Mouse (Mus musculus): ENCODE measurements around the gene Col4a3bp. TPM values are rescaled to one million over a fixed set of nuclear protein-coding genes. Genes with fewer than 3 reads are reported as not detected.
A peak's percentile ranks its signal among the peaks of the same experiment; 100 is the strongest.

Gene Col4a3bp
- polyA plus RNA-seq, 2 experiments, result 4.5 to 5.7 TPM

DNA sequence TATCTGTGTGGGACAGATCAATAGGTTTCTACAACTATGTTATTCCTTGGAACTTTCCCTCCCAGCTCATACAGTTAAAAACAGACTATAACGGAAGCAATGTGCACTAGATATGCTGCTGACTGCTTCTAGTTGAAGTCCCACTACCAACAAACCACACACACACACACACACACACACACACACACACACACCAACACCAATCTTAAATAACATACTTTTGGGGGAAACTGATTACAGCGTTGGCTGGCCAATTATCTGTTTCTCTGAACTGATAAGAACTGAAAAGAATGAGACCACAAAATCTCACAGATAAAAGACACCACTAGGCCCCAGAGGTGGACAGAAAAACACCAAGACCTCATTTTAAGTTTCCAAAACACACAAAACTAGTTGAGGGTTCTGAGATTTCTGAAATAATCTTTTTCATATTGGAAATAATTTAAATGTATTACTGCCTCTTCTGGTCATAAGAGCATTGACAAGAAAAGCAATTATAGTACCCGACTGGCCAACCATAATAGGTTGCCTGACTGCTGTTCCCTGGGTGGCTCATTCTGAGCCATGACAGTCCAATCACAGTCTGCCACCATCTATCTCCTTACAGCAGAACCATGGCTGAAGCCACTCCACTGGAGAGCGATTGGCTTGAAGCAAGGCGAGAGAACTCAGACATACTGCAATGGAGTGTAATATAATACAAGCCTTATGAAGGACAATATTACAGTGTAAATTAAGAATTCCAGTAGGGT is 5.4 kb upstream of the Col4a3bp start:
- Histone ChIP-seq H3K4me1 (replicated peaks; ENCODE audit: control insufficient read depth in 2 of 2, insufficient read depth in 2 of 2, low read length in 1 of 2) (peaks cover 5 to 7% of the 10 kb centered on the region in 2 experiments), H3K27ac (no peak overlapping the region), H3K4me3 (ENCODE audit: insufficient read depth in 1 of 2, low read depth in 2 of 2, low read length in 2 of 2) (no peak overlapping the region), H3K27me3 (ENCODE audit: control insufficient read depth, insufficient read depth, low read length) (no peaks in the 10 kb centered on the region), H3K36me3 (replicated peaks; ENCODE audit: control insufficient read depth, insufficient read depth, low read depth) (no peaks in the 10 kb centered on the region), H3K9me3 (ENCODE audit: control insufficient read depth, low read length) (no peaks in the 10 kb centered on the region), H3K9ac (replicated peaks) (no peak overlapping the region), H3K4me2 (ENCODE audit: low read depth) (no peak overlapping the region)
- 23% methylated on average over 5 of the region's 5 CpGs for WGBS (ENCODE audit: insufficient replicate concordance)
- ATAC-seq (ENCODE audit: insufficient read depth), result peak; percentile 31; the same call in 1 of the 2 replicates
- no peak for DNase-seq (ENCODE audit: low read depth in 3 of 3, low spot score in 3 of 3)
- peak; percentile 21; the same call in 1 of the 2 replicates for TF ChIP-seq EP300 (IDR thresholded peaks at IDR 0.05; ENCODE audit: low read depth)
- no peak for TF ChIP-seq CTCF (IDR thresholded peaks at IDR 0.05; ENCODE audit: low read depth)

GRCm38 (mm10) chr13:96538103-96538502 is 4.3 kb upstream of the Col4a3bp start:
- ATAC-seq (ENCODE audit: insufficient read depth), result no peak
- 59% methylated on average over 3 of the region's 3 CpGs for WGBS (ENCODE audit: insufficient replicate concordance)

DNA sequence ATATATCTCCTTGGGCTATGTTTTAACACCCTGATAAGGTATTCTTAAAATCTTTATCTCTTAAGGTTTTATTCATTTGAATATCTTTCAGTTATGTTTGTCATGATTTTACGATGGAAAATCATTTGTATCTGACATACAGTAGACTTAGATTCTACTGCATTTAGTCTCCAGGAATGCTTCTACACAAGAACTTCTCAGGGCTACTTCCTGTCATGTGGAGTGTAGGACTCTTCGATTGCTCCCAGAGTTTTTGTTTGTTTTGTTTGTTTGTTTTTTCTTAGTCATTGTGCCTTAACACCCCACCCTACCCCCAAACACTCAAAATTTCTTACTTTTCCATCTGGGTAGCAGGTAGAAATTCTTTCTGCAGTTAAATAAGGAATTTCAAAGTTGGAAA is 1.0 kb upstream of the Col4a3bp start:
- no peak overlapping the region for H3K27ac ChIP-seq
- no peak for TF ChIP-seq EP300 (IDR thresholded peaks at IDR 0.05; ENCODE audit: low read depth)
- H3K27me3 ChIP-seq (ENCODE audit: control insufficient read depth, insufficient read depth, low read length), result no peaks in the 10 kb centered on the region
- H3K4me3 ChIP-seq (ENCODE audit: insufficient read depth in 1 of 2, low read depth in 2 of 2, low read length in 2 of 2), result peak overlapping the region; percentile 93 to 100; a peak in 3 of 4 replicates
- peak overlapping the region; percentile 63 for H3K4me2 ChIP-seq (ENCODE audit: low read depth)
- DNase-seq (ENCODE audit: low read depth in 3 of 3, low spot score in 3 of 3) (no peak), ATAC-seq (ENCODE audit: insufficient read depth) (no peak)
- no peaks in the 10 kb centered on the region for H3K36me3 ChIP-seq (replicated peaks; ENCODE audit: control insufficient read depth, insufficient read depth, low read depth)
- H3K4me1 ChIP-seq (replicated peaks; ENCODE audit: control insufficient read depth in 2 of 2, insufficient read depth in 2 of 2, low read length in 1 of 2), result peaks cover 5 to 8% of the 10 kb centered on the region in 2 experiments
- WGBS (ENCODE audit: insufficient replicate concordance), result 13% methylated on average over 2 of the region's 2 CpGs
- H3K9me3 ChIP-seq (ENCODE audit: control insufficient read depth, low read length), result no peaks in the 10 kb centered on the region
- peak overlapping the region; percentile 83 for H3K9ac ChIP-seq (replicated peaks)

More at GRCm38 (mm10) chr13:96538103-96538502, 4.3 kb upstream of the Col4a3bp start:
- H3K4me1 ChIP-seq (replicated peaks; ENCODE audit: control insufficient read depth in 2 of 2, insufficient read depth in 2 of 2, low read length in 1 of 2), result peaks cover 5% of the 10 kb centered on the region in 2 experiments
- no peaks in the 10 kb centered on the region for H3K36me3 ChIP-seq (replicated peaks; ENCODE audit: control insufficient read depth, insufficient read depth, low read depth)
- DNase-seq (ENCODE audit: low read depth in 3 of 3, low spot score in 3 of 3), result no peak
- H3K4me2 ChIP-seq (ENCODE audit: low read depth), result no peak overlapping the region
- TF ChIP-seq CTCF (IDR thresholded peaks at IDR 0.05; ENCODE audit: low read depth) (no peak), EP300 (IDR thresholded peaks at IDR 0.05; ENCODE audit: low read depth) (no peak)
- no peaks in the 10 kb centered on the region for H3K9me3 ChIP-seq (ENCODE audit: control insufficient read depth, low read length)
- no peak overlapping the region for H3K27ac ChIP-seq
- H3K27me3 ChIP-seq (ENCODE audit: control insufficient read depth, insufficient read depth, low read length), result no peaks in the 10 kb centered on the region
- no peak overlapping the region for H3K4me3 ChIP-seq (ENCODE audit: insufficient read depth in 1 of 2, low read depth in 2 of 2, low read length in 2 of 2)
- no peak overlapping the region for H3K9ac ChIP-seq (replicated peaks)

DNA sequence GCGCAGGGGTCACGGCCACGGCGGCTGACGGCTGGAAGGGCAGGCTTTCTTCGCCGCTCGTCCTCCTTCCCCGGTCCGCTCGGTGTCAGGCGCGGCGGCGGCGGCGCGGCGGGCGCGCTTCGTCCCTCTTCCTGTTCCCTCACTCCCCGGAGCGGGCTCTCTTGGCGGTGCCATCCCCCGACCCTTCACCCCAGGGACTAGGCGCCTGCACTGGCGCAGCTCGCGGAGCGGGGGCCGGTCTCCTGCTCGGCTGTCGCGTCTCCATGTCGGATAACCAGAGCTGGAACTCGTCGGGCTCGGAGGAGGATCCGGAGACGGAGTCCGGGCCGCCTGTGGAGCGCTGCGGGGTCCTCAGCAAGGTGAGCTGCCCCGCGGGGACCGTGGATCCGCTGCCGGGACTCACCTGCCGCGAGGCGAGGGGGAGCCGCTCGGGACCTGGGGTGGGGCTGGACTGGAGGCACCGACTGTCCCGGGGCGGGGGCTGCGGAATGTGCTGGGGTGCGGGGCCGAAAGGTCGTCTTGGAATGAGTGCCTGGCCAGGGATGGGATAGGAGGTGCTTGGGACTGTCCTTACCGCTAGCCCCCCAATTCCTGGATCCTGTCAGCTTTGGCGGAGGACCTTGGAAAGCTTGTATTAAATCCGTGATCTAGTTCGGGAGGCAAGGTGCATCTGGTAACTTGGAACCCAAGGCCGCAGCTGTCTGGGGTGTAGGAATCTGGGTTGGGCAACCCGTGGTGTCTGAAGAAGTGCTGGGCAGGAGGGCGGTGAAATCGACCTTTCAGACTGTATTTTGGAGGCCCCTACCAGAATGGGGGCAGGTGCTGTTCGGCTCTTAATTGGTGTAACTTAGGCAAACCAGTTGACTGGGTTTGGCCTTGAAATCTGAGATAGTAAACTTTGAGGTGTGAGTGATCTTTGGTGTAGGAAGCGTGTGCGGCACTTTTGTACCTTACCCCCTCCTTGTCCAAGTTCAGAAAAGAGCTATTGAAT is 778 bp downstream of the Col4a3bp start:
- peak; percentile 16 to 28 (median 17) for DNase-seq (ENCODE audit: low read depth in 3 of 3, low spot score in 3 of 3)
- WGBS (ENCODE audit: insufficient replicate concordance), result under 1% methylated on average over 71 of the region's 73 CpGs
- TF ChIP-seq EP300 (IDR thresholded peaks at IDR 0.05; ENCODE audit: low read depth) (no peak), CTCF (IDR thresholded peaks at IDR 0.05; ENCODE audit: low read depth) (no peak)
- H3K27ac ChIP-seq, result peak overlapping the region; percentile 76
- no peaks in the 10 kb centered on the region for H3K9me3 ChIP-seq (ENCODE audit: control insufficient read depth, low read length)
- H3K4me1 ChIP-seq (replicated peaks; ENCODE audit: control insufficient read depth in 2 of 2, insufficient read depth in 2 of 2, low read length in 1 of 2), result peaks cover 0 to 8% of the 10 kb centered on the region in 2 experiments; a peak in 3 of 4 replicates
- no peaks in the 10 kb centered on the region for H3K27me3 ChIP-seq (ENCODE audit: control insufficient read depth, insufficient read depth, low read length)
- ATAC-seq (ENCODE audit: insufficient read depth), result peak; percentile 62
- peak overlapping the region; percentile 87 to 100 for H3K4me3 ChIP-seq (ENCODE audit: insufficient read depth in 1 of 2, low read depth in 2 of 2, low read length in 2 of 2)
- peak overlapping the region; percentile 69 for H3K4me2 ChIP-seq (ENCODE audit: low read depth)
- no peaks in the 10 kb centered on the region for H3K36me3 ChIP-seq (replicated peaks; ENCODE audit: control insufficient read depth, insufficient read depth, low read depth)
- peak overlapping the region; percentile 99 for H3K9ac ChIP-seq (replicated peaks)

Measured in liver, embryonic 14.5 days (tissue).